Mouse (Mus musculus) C2C12 (cell line): ENCODE measurements around the gene Fryl. TPM values are rescaled to one million over a fixed set of nuclear protein-coding genes. Genes with fewer than 3 reads are reported as not detected.

Source experiments
- H3K27me3 ChIP-seq: one replicate; pipeline ENCODE4 v1.6.1; 2011; ENCODE audit not compliant: control insufficient read depth, insufficient read depth, insufficient read length
- H3K36me3 ChIP-seq: one replicate; pipeline ENCODE4 v1.6.1; 2011; ENCODE audit not compliant: control insufficient read depth, insufficient read depth
- H3K4me3 ChIP-seq: one replicate; pipeline ENCODE4 v1.5.1; 2011; ENCODE audit warnings: mild to moderate bottlenecking, control low read depth; ENCODE audit not compliant: poor library complexity, insufficient read depth, severe bottlenecking
- H3K79me2 ChIP-seq: one replicate; pipeline ENCODE4 v1.6.1; 2011; ENCODE audit not compliant: control insufficient read depth, insufficient read depth
- H3K79me3 ChIP-seq: one replicate; pipeline ENCODE4 v1.6.1; 2011; ENCODE audit warnings: low read depth, control low read depth
- H3ac ChIP-seq: one replicate; pipeline ENCODE3; 2011; ENCODE audit warnings: low read depth; ENCODE audit not compliant: control insufficient read depth, insufficient read length
- CEBPB ChIP-seq: IDR thresholded peaks from one replicate; pipeline ENCODE4 v1.6.1; 2011; ENCODE audit warnings: low read depth, mild to moderate bottlenecking, control low read depth, moderate library complexity
- CTCF ChIP-seq: IDR thresholded peaks from one replicate; pipeline ENCODE4 v1.5.1; 2011; ENCODE audit not compliant: control insufficient read depth, insufficient read depth, insufficient read length
- FOSL1 ChIP-seq: IDR thresholded peaks from one replicate; pipeline ENCODE4 v1.8.0; 2011; ENCODE audit warnings: mild to moderate bottlenecking, low read length; ENCODE audit not compliant: poor library complexity, insufficient read depth, severe bottlenecking
- MAX ChIP-seq: IDR thresholded peaks from one replicate; pipeline ENCODE4 v1.6.1; 2011; ENCODE audit warnings: mild to moderate bottlenecking, control low read depth
- MYOD1 ChIP-seq: IDR thresholded peaks from one replicate; pipeline ENCODE4 v1.6.1; 2011; ENCODE audit warnings: low read depth; ENCODE audit not compliant: control insufficient read depth, insufficient read length
- MYOG ChIP-seq: IDR thresholded peaks from one replicate; pipeline ENCODE4 v1.6.1; 2011; ENCODE audit not compliant: control insufficient read depth, insufficient read length; ENCODE audit errors: extremely low read depth
- USF1 ChIP-seq: IDR thresholded peaks from one replicate; pipeline ENCODE4 v1.6.1; 2011; ENCODE audit warnings: low read depth, mild to moderate bottlenecking, control low read depth, moderate library complexity
- polyA plus RNA-seq: library from polyadenylated mRNA; unstranded; fragments of >200 nt; fragmentation: generic; extraction: Trizol; gene quantifications from one replicate; pipeline ENCODE4 v1.2.1, GENCODE M21; 2012; ENCODE audit warnings: missing spikeins

Fryl gene
- polyA plus RNA-seq, 1 experiment = 13.2 TPM

GRCm38 (mm10) chr5:73222397-73222796, 34.0 kb downstream of the Fryl start:
- Histone ChIP-seq H3K4me3 (no peak overlapping the region), H3K79me3 (peaks cover 7% of the 10 kb centered on the region), H3K79me2 (peaks cover 24% of the 10 kb centered on the region), H3ac (no peak overlapping the region), H3K36me3 (no peaks in the 10 kb centered on the region), H3K27me3 (no peaks in the 10 kb centered on the region)
- TF ChIP-seq MYOD1 (no peak), MAX (no peak), CEBPB (no peak), MYOG (no peak)

DNA sequence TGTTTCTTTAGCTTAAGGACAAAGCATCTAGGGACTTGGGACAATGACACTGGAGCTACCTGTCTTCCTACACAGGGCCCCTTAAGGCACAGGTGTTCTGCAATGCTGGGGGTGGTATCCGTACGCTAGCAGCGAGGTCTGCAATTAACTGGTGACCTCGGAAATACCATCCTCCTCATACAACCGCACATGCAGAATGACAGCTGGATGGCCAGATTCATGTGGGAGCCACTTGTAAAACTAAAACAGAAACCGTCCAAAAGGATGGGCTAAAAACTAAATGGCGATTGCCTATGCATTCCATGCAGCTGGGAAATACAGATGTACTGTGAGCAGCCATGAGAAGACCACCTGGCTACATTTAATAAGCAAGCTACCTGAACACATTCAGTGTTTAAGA, 34.6 kb downstream of the Fryl start:
- Histone ChIP-seq H3K79me2 (peaks cover 24% of the 10 kb centered on the region), H3K79me3 (peaks cover 4% of the 10 kb centered on the region), H3ac (no peak overlapping the region), H3K27me3 (no peaks in the 10 kb centered on the region), H3K4me3 (no peak overlapping the region), H3K36me3 (no peaks in the 10 kb centered on the region)
- TF ChIP-seq CEBPB (no peak), MAX (no peak), USF1 (no peak), MYOD1 (no peak), MYOG (no peak), FOSL1 (no peak), CTCF (no peak)

DNA sequence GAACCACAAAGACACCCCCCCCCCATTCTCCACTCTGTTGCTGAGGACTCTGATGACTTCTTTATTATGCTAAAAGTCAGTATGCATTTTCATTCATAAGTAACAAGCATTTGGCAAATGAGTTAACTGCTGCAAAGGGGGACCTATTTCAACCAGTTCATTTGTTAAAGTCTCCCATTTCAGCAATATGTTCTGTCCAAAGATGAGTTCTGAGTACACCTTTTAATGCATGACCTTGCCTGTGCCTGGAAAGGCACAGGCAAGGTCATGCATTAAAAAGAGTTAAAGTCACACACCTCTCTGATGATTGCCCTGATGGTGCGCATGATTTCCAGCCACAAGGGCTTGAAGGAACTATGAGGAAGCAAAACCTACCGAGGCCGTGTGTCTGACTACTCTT, 36.7 kb downstream of the Fryl start:
- Histone ChIP-seq H3ac (no peak overlapping the region), H3K4me3 (no peak overlapping the region), H3K27me3 (no peaks in the 10 kb centered on the region), H3K79me2 (peaks cover 23% of the 10 kb centered on the region), H3K79me3 (peaks cover 4% of the 10 kb centered on the region), H3K36me3 (no peaks in the 10 kb centered on the region)
- TF ChIP-seq MYOD1 (no peak), CEBPB (no peak), FOSL1 (no peak), USF1 (no peak), CTCF (no peak)

DNA sequence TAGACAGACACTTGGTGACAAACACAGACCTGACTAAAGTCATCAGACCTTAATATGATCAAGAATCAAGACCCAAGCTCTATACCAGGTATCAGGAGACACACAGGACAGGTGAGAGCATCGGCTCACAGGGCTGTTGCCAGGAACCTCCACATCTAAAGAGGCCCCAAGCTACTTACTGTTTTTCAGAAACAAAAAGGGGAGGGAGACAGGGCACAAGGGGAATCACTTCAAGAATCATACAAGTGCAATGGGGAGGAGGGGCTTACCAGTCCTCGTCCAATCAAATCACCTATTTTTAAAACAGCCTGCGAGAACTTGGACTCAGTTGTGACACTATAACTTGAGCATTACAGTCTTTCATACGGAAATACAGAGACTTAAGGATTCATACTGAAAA, 38.4 kb downstream of the Fryl start:
- H3K27me3 ChIP-seq = no peaks in the 10 kb centered on the region
- TF ChIP-seq MYOD1 (no peak), USF1 (no peak), CEBPB (no peak), MYOG (no peak), CTCF (no peak), FOSL1 (no peak), MAX (no peak)

DNA sequence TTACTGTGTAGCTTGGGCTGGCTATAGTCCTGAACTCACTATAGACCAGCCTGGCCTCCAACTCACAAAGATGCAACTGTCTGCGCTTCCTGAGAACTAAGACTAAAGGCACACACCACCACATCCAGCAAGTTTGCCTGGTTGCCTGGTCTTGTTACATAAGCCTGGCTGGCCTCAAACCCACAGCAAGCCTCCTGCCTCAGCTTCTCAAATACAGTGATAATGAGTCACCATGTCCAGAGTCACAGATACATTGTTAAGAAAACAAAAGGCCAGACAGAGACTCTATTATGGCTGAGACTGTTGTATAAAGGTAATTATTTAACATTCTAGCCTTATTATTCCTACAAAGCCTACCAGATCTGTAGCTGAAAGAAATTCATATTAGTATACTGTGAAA, 39.3 kb downstream of the Fryl start:
- peaks cover 10% of the 10 kb centered on the region for H3K79me2 ChIP-seq
- no peaks in the 10 kb centered on the region for H3K36me3 ChIP-seq
- H3K27me3 ChIP-seq = no peaks in the 10 kb centered on the region
- no peak for TF ChIP-seq CTCF
- TF ChIP-seq CEBPB = no peak
- no peak for TF ChIP-seq MAX
- no peak overlapping the region for H3ac ChIP-seq
- H3K4me3 ChIP-seq = no peak overlapping the region
- peaks cover under 1% of the 10 kb centered on the region for H3K79me3 ChIP-seq

More for the DNA sequence above, 38.4 kb downstream of the Fryl start:
- Histone ChIP-seq H3K79me2 (peaks cover 14% of the 10 kb centered on the region), H3K4me3 (no peak overlapping the region), H3K36me3 (no peaks in the 10 kb centered on the region), H3K79me3 (peaks cover 4% of the 10 kb centered on the region), H3ac (no peak overlapping the region)

DNA sequence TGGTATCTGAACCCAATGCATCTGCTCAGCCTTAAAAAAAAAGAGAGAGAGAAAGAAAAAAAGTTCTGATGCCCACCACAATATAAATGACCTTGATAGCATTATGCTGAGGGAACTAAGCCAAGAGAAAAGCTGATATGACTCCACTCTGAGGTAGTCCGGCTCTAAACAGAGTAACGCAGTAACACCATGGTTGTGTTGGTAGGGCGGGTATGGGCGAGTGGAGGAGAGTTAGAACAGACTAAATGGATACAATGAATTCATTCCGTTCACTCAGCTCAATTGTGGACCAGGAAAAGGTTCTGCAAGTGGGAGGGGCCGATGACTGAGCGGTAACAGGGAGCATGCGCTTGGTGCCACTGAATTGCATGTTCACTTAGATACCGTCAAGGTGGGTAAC, 40.4 kb downstream of the Fryl start:
- TF ChIP-seq MYOD1 = no peak
- no peak for TF ChIP-seq CTCF
- TF ChIP-seq FOSL1 = no peak
- TF ChIP-seq CEBPB = no peak
- no peak for TF ChIP-seq MYOG
- TF ChIP-seq USF1 = no peak
- no peak for TF ChIP-seq MAX
- no peak overlapping the region for H3ac ChIP-seq
- no peak overlapping the region for H3K4me3 ChIP-seq
- H3K36me3 ChIP-seq = no peaks in the 10 kb centered on the region
- H3K79me2 ChIP-seq = no peaks in the 10 kb centered on the region
- no peaks in the 10 kb centered on the region for H3K79me3 ChIP-seq
- no peaks in the 10 kb centered on the region for H3K27me3 ChIP-seq
